Mouse (Mus musculus): ENCODE data around the gene Steap4. TPM values are rescaled to one million over a fixed set of nuclear protein-coding genes. Genes with fewer than 3 reads are reported as not detected.

Steap4 gene
- 2.2 TPM for polyA plus RNA-seq (2014; fragmentation: Illumina TruSeq; extraction: RNeasy Lipid Tissue Mini Kit (QIAGEN cat#74804); ENCODE audit: low read depth, low replicate concordance)

DNA sequence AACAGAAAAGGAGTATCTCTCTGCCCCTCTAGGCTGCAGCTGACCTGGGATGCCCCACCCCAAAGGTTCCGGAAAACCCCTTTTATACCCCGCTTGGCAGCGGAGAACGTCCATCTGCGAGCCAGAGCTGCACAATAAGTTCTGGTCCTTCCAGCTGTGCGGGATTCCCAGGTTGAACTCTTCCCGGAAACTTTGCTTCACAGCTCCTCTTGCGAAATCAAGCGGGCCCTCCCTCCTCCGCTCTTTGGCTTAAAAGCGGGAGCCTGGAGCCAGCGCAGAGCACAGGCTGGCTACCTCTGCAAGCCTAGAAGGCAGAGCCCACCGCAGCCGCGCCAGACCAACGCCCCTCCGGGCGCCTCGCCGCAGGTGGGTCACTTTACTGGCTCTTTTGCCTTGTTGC lies at the start of gene Steap4:
Steap4 (plus strand) TSS at position 282 of the 400 bp plus-strand sequence.

Other genes with a start within 250 kb of the Steap4 start
- gene Sri, start 85.6 kb downstream of the Steap4 start, polyA plus RNA-seq (2014; fragmentation: Illumina TruSeq; extraction: RNeasy Lipid Tissue Mini Kit (QIAGEN cat#74804); ENCODE audit: low read depth, low replicate concordance) = 6.3 TPM